ENCODE assay signal across 16 mouse cellular contexts in genomic region chr8:23561683-23562385, GRCm38 (mm10).
DNase-seq lines count a peak whose midpoint lies in the region; ATAC-seq lines count a peak whose summit lies in the region.
"Had no signal": no experiment of that assay in that cellular context is flagged by ENCODE, and none has a peak within 500 bp of the region (broad histone marks: within the 10 kb centered on the region; RNA-seq: fewer than 3 reads in every experiment).

No protein-coding gene starts in this region.

- peak; percentile 33 for DNase-seq in neural tube, embryonic 11.5 days (ENCODE audit: low spot score)
- DNase-seq in neural tube, embryonic 10.5 days (ENCODE audit: extremely low spot score, low spot score) = no peak
- peak; percentile 62 for DNase-seq in forebrain, embryonic 11.5 days (ENCODE audit: low spot score)
- no peak for DNase-seq in ovary, postnatal 10 days (ENCODE audit: low spot score)
- DNase-seq in spleen, postnatal 36 days (ENCODE audit: low spot score in 2 of 2) = no peak
- DNase-seq: adrenal gland, postnatal 14 days; cerebellum, adult 18-20 months; heart, adult 18-20 months; kidney, adult 9 months; lung, adult 2 months; thymus, postnatal 14 days had no signal

- H3K9ac ChIP-seq in neural tube, embryonic 11.5 days (ENCODE audit: low read length) = no peak overlapping the region
- no peak overlapping the region for H3K9ac ChIP-seq in forebrain, embryonic 11.5 days (ENCODE audit: low read length)
- H3K9ac ChIP-seq in hindbrain, embryonic 15.5 days = no peak overlapping the region
- no peak overlapping the region for H3K9ac ChIP-seq in neural tube, embryonic 15.5 days (replicated peaks)

- no peaks in the 10 kb centered on the region for H3K36me3 ChIP-seq in neural tube, embryonic 11.5 days (ENCODE audit: control insufficient read depth, insufficient read depth, low read length)
- H3K36me3 ChIP-seq in forebrain, embryonic 11.5 days (ENCODE audit: control insufficient read depth, insufficient read depth, low read length) = no peaks in the 10 kb centered on the region
- no peaks in the 10 kb centered on the region for H3K36me3 ChIP-seq in hindbrain, embryonic 15.5 days
- no peaks in the 10 kb centered on the region for H3K36me3 ChIP-seq in neural tube, embryonic 15.5 days
- H3K36me3 ChIP-seq: embryonic facial prominence, embryonic 10.5 days had no signal

- WGBS in neural tube, embryonic 11.5 days = 22% methylated on average over 8 of the region's 8 CpGs
- 11% methylated on average over 8 of the region's 8 CpGs for WGBS in forebrain, embryonic 11.5 days
- WGBS in hindbrain, embryonic 15.5 days = 11% methylated on average over 8 of the region's 8 CpGs
- WGBS in neural tube, embryonic 15.5 days = 11% methylated on average over 8 of the region's 8 CpGs

- no peak overlapping the region for H3K4me2 ChIP-seq in neural tube, embryonic 11.5 days (ENCODE audit: low read depth)
- no peak overlapping the region; the same call in 1 of the 2 replicates for H3K4me2 ChIP-seq in forebrain, embryonic 11.5 days (ENCODE audit: low read depth, low read length, severe bottlenecking)
- H3K4me2 ChIP-seq in hindbrain, embryonic 15.5 days = peak overlapping the region; percentile 56
- H3K4me2 ChIP-seq in neural tube, embryonic 15.5 days = peak overlapping the region; percentile 54; the same call in 1 of the 2 replicates

- H3K4me1 ChIP-seq in neural tube, embryonic 11.5 days (ENCODE audit: control insufficient read depth, insufficient read depth, low read length) = peaks cover 7% of the 10 kb centered on the region; the same call in 1 of the 2 replicates
- peaks cover 12% of the 10 kb centered on the region; the same call in 1 of the 2 replicates for H3K4me1 ChIP-seq in forebrain, embryonic 11.5 days (replicated peaks; ENCODE audit: control insufficient read depth, insufficient read depth, low read length)
- H3K4me1 ChIP-seq in hindbrain, embryonic 15.5 days (replicated peaks) = peaks cover 21% of the 10 kb centered on the region
- peaks cover 17% of the 10 kb centered on the region for H3K4me1 ChIP-seq in neural tube, embryonic 15.5 days

- H3K27ac ChIP-seq in neural tube, embryonic 11.5 days (ENCODE audit: low read depth, low read length) = no peak overlapping the region
- peak overlapping the region; percentile 80 for H3K27ac ChIP-seq in forebrain, embryonic 11.5 days (ENCODE audit: low read depth, low read length)
- no peak overlapping the region for H3K27ac ChIP-seq in hindbrain, embryonic 15.5 days (replicated peaks)
- H3K27ac ChIP-seq in neural tube, embryonic 15.5 days (replicated peaks) = no peak overlapping the region
- H3K27ac ChIP-seq: embryonic facial prominence, embryonic 10.5 days; layer of hippocampus, adult 2 months had no signal

- no peaks in the 10 kb centered on the region for H3K27me3 ChIP-seq in neural tube, embryonic 11.5 days (ENCODE audit: control insufficient read depth, insufficient read depth, low read length)
- H3K27me3 ChIP-seq in forebrain, embryonic 11.5 days (ENCODE audit: control insufficient read depth, insufficient read depth, low read length) = no peaks in the 10 kb centered on the region
- no peaks in the 10 kb centered on the region for H3K27me3 ChIP-seq in hindbrain, embryonic 15.5 days
- H3K27me3 ChIP-seq in neural tube, embryonic 15.5 days (replicated peaks) = no peaks in the 10 kb centered on the region
- H3K27me3 ChIP-seq: Patski had no signal

- ATAC-seq in neural tube, embryonic 11.5 days (ENCODE audit: insufficient read depth, low FRiP score, low TSS enrichment) = no peak
- ATAC-seq in forebrain, embryonic 11.5 days (replicated peaks; ENCODE audit: low FRiP score) = peak; percentile 70
- ATAC-seq in hindbrain, embryonic 15.5 days (ENCODE audit: low FRiP score, low read depth) = no peak
- no peak; the same call in 1 of the 2 replicates for ATAC-seq in neural tube, embryonic 15.5 days (ENCODE audit: low FRiP score)
- ATAC-seq: Patski had no signal

- H3K9me3 ChIP-seq in neural tube, embryonic 11.5 days (ENCODE audit: control insufficient read depth, low read length) = no peaks in the 10 kb centered on the region
- H3K9me3 ChIP-seq in forebrain, embryonic 11.5 days (ENCODE audit: control insufficient read depth, low read length) = no peaks in the 10 kb centered on the region
- no peaks in the 10 kb centered on the region for H3K9me3 ChIP-seq in hindbrain, embryonic 15.5 days
- H3K9me3 ChIP-seq in neural tube, embryonic 15.5 days (replicated peaks) = no peaks in the 10 kb centered on the region
- H3K9me3 ChIP-seq: embryonic facial prominence, embryonic 10.5 days had no signal

- no peak overlapping the region for H3K4me3 ChIP-seq in neural tube, embryonic 11.5 days (ENCODE audit: low read depth, low read length)
- no peak overlapping the region for H3K4me3 ChIP-seq in forebrain, embryonic 11.5 days (ENCODE audit: low read depth, low read length)
- no peak overlapping the region for H3K4me3 ChIP-seq in hindbrain, embryonic 15.5 days
- H3K4me3 ChIP-seq in neural tube, embryonic 15.5 days (replicated peaks) = no peak overlapping the region
- H3K4me3 ChIP-seq: layer of hippocampus, adult 2 months had no signal

Comparison
In these comparisons a context has a peak if more than half of its experiments do, and no peak if none do; other contexts are left out.
1. DNase-seq: peak in neural tube, embryonic 11.5 days (single experiment) and forebrain, embryonic 11.5 days (single experiment); none in neural tube, embryonic 10.5 days (single experiment), ovary, postnatal 10 days (single experiment) and spleen, postnatal 36 days (0 of 2).
2. H3K4me2 ChIP-seq: peak in hindbrain, embryonic 15.5 days (single experiment) and neural tube, embryonic 15.5 days (single experiment); none in neural tube, embryonic 11.5 days (single experiment) and forebrain, embryonic 11.5 days (single experiment).